Mouse (Mus musculus) ES-E14 (cell line): ENCODE measurements around the gene Uts2b.

Experiments
- CHD2 ChIP-seq: IDR thresholded peaks from 2 replicates; pipeline ENCODE4 v1.6.1; 2014; ENCODE audit warnings: mild to moderate bottlenecking, low read depth, low read length, inconsistent platforms
- HCFC1 ChIP-seq: IDR thresholded peaks from 2 replicates; pipeline ENCODE4 v1.6.1; 2012; ENCODE audit warnings: low read length, inconsistent platforms, borderline replicate concordance; ENCODE audit not compliant: insufficient read depth
- MAFK ChIP-seq: IDR thresholded peaks from 2 replicates; pipeline ENCODE4 v1.6.1; 2014; ENCODE audit warnings: mild to moderate bottlenecking, low read depth, low read length, inconsistent platforms; ENCODE audit not compliant: insufficient read depth
- ZC3H11A ChIP-seq: IDR thresholded peaks from 2 replicates; pipeline ENCODE4 v1.6.1; 2012; ENCODE audit warnings: low read depth, mild to moderate bottlenecking, inconsistent platforms, low read length, borderline replicate concordance
- ZNF384 ChIP-seq: IDR thresholded peaks from 2 replicates; pipeline ENCODE4 v1.6.1; 2012; ENCODE audit warnings: low read depth, low read length, inconsistent platforms

DNA sequence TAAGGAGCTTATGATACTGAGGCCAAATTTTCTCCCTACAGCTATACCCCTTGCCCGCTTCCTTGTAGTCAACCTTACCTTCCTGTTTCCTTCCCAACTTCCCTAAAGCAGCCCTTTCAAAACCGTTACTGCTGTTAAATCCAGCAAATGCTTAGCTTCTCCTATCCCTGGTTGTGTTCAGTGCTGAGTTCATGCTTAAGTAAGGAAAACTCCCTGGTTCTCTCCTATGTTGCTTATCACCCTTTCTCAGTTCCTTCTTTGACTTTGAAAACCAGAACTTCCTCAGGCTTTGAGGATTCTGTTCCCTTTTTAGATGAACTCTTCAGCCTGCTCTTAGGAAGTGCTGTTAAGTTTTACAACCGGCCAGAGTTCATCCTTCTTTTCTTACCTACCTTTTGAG lies 4.1 kb upstream of the Uts2b start:
- no peak for TF ChIP-seq ZC3H11A
- TF ChIP-seq CHD2 = no peak
- TF ChIP-seq HCFC1 = no peak
- TF ChIP-seq ZNF384 = no peak
- TF ChIP-seq MAFK = no peak
